Mouse (Mus musculus) megakaryocyte progenitor cell, adult 5-6 weeks (primary cell): ENCODE data around the gene Adtrp. TPM values are rescaled to one million over a fixed set of nuclear protein-coding genes. Genes with fewer than 3 reads are reported as not detected.

Experiments
- ATAC-seq: replicated peaks from 2 replicates; pipeline ENCODE4 v1.8.0; 2016; ENCODE audit warnings: mild to moderate bottlenecking, moderate TSS enrichment, inconsistent platforms; ENCODE audit not compliant: poor library complexity
- total RNA-seq, 2 experiments: library from RNA; stranded (forward) in 1 of 2; stranded (reverse) in 1 of 2; fragments of 157-497, 149-512 nt in 1 of 2; fragments of 200-1000 nt in 1 of 2; gene quantifications; 2 replicates each; pipeline versions ENCODE4 v1.2.3 to v1.2.4; 2015 to 2017

Adtrp gene
- total RNA-seq, 2 experiments from 2014 or later: 0.91 to 2.1 TPM

DNA sequence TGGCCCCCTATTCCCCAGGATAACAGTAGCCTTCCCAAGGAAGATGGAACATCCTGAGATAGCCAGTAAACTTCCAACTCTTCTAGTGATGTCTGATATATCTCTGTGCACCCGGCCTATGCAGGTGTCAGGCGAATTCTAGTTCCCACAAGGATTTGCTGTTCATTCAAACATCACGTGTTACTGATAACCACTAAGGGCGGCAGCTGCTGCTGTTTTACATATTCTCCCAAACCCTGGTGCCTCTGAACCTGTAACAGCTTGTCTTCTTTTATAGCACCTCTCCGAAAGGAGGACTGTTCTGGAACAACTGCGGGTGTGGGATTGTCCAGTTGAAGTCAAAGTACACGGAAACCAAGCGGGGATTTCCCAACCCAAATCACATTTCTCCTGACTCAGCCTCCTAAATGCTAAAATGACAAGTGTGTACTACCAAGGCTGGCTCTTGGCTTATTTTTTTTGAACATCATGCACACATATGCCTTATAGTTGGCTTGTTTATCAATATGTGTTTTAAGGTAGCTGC is 13.8 kb downstream of the Adtrp start:
- no peak for ATAC-seq

GRCm38 (mm10) chr13:41828296-41828754 is 19.2 kb downstream of the Adtrp start:
- ATAC-seq: peak; percentile 65

GRCm38 (mm10) chr13:41827581-41827980 is 19.9 kb downstream of the Adtrp start:
- ATAC-seq: no peak

DNA sequence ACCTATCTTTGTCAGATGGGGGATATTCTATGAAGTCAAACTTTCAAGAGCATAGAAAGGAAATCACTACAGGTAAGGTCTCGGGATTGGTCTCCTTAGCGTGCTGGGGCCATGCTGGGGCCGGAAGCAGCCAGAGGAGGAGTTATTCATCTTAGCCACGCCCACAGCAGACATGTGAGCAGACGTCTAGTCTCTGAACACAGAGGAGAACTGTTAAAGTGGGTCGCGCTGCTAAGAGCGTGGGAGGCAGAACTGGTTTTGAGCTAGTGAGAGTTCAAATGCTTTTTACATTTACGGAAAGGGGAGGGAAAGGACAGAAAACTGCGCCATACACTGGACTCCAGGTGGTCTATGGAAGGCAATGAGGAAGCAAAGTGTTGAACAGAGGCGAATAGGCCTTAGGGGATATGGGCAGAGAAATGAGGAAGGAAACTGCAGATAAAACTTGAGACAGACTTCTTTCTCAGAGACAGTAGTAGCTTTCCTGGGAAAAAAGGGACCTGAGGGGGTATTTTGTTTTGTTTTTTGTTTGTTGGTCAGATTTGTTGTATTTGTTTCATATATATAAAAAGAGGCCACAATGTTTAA is 22.0 kb downstream of the Adtrp start:
- ATAC-seq: peak; percentile 80

GRCm38 (mm10) chr13:41823077-41823476 is 24.4 kb downstream of the Adtrp start:
- ATAC-seq: no peak

- ATAC-seq: no peak
Measured at GRCm38 (mm10) chr13:41822617-41823016, 24.9 kb downstream of the Adtrp start.

- ATAC-seq: no peak
Measured at GRCm38 (mm10) chr13:41822091-41822490, 25.4 kb downstream of the Adtrp start.

DNA sequence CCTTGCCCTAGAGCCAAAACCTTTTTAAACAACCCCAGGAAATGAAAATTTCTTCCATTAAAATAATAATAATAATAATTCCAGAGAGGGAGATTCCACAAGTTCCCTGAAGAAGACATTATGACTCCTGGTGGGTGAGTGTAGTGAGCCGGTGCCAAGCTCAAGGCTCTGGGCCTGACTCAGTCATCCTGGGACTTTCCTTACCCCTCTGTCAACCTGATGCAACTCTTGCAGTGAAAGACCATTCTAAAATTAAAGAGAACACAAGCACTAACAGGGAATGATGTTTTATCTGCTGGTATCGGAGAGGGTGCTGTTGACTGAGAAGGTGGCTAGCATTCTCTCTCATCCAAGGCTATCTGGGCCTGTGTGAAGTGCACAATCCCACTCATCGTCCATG is 26.5 kb downstream of the Adtrp start:
- ATAC-seq: no peak

DNA sequence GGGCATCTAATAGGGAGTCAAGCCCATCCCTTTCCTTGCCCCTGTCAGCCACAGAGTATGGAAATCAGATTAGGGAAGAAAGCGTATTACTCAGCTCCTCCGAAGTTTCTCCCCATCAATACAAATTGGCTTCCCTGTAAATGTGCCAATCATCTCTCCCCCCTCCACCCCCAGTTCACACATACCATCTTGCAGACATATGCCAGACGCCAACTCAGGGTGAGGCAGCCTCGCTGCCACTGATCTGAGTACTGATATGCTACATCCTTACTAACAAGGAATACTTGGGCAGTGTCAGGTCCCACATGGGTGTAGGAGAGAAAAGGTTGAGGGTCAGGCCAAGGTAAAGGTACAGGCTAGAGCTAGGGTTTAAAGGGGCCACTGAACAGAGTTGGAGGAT is 27.6 kb downstream of the Adtrp start:
- 0 out of 2 replicates have a peak, but pooled peaks have one; percentile 11 for ATAC-seq

GRCm38 (mm10) chr13:41819484-41819883 is 28.0 kb downstream of the Adtrp start:
- ATAC-seq: peak; percentile 87

- no peak for ATAC-seq
Measured at GRCm38 (mm10) chr13:41817583-41817982, 29.9 kb downstream of the Adtrp start.

DNA sequence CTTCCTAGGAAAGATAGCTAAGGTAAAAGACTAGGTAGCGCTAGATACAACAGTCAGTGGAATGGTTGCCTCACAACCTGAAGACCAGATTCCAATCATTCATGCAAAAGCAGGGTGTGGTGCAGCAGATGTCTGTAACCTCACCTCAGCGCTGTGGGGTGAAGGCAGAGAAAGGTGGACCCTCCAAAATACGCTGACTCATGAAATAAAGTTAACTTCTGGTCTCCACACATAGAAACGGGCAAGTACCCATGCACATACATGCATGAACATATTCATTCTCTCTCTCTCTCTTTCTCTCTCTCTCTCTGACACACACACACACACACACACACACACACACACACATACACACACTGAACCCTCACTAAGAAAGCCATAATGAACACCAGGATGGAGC is 30.8 kb downstream of the Adtrp start:
- no peak for ATAC-seq

DNA sequence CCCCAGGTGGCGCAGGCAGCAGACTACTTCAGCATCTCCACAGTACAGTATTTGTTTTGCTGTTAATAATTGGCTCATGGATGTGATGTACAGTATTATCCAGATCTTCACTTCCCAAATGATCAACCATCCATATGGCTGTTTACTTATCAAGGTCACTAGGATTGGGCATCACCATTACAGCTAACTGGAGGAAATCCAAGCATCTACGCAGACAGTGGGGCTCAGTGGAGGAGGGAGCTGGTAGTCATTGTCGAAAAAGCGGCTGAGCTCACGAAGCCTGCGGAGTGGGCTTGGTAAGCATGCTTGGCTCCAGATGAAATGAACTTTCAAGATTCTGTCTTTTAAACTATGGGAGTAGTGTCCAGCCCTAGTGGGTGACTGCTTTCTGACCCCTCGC is 36.7 kb downstream of the Adtrp start:
- ATAC-seq: no peak

DNA sequence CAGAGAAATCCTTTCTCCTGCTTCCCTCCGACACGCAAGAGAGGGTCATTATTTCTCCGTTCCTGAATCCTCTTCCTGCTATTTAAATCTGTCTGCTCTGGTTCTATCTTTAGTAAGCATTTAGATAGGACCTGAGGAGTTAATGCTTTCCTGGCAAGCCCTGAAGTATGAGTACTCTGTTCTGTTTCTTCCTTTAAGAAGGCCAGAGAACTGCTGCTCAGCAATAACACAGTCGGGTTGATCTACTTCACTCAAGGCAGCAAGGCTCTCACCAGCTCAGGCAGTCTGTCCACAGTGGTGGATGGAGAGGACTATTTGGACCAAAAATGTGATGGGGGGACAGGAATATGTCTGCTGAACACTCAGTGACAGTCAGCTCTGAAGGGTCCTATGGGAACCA is 39.7 kb downstream of the Adtrp start:
- no peak for ATAC-seq

- ATAC-seq: no peak
Measured at GRCm38 (mm10) chr13:41807300-41807699, 40.2 kb downstream of the Adtrp start.

- ATAC-seq: no peak
Measured at GRCm38 (mm10) chr13:41805138-41805820, 42.2 kb downstream of the Adtrp start.

DNA sequence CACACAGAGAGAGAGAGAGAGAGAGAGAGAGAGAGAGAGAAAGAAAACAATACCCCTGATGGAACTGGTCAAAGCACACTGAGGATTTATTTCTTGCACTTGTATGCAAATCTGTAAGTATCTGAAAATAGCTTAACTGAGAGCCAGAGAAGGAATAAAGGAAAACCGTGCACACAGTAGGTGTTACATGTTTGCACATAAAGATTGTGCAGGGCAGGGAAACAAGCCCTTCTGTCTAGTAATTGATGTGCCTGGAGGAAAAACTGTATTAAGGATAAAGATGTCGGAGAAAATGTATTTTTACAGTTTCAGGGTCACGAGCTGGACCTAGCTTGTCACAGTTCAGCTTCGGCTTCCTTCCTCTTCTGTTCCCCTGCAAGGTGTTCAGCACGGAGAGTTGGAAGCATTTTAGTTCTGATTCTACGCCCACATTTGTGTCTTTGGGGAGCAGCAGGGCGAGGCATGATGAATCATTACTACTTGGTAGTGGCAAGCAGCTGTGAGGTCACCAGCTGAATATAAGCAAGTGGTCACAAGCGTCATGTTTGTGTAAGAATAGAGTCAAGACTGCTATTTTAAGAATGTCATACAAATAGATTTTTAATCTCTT is 43.7 kb downstream of the Adtrp start:
- peak; percentile 50; the same call in 1 of the 2 replicates for ATAC-seq

DNA sequence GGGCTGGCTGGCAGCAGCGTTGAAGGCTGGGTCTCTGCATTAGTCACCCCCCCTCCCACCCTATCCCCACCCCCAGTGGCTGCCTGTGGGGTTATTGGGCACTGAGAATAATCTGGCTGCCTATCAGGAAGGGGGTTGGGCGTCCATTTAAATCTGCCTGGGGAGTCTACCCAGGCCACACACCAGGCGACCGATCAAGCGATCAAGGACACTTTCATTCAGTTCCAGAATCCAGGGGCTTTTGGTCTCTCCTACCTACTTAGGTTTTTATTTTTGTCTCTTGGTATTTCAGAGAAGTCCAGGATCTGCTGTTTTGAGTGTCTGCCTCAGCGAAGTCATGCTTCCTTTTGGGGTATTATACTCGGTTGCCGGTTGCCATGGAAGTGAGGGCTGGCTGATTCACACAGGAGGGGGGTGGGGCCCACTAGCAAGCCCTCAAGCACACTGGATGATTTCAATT is 46.3 kb downstream of the Adtrp start:
- no peak for ATAC-seq

DNA sequence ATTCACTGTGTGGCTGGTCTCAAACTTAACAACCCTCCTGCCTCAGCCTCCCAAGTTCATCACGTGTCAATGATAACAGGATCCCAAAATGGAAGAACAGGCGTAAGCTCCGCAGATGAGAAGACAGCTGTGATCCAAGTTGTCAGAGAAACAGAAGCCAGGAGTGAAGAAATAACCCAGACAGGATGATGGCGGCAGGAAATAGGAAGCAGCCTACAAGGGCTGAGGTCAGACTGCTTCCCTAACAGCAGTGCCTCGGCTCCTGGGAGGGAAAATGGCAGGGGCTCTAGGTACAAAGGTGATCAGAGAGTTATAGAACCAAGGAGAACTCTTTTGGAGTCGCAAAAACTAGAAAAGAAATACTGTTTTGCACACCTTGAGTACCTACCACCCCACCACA is 54.6 kb downstream of the Adtrp start:
- ATAC-seq: peak; percentile 81

- peak; percentile 30; the same call in 1 of the 2 replicates for ATAC-seq
Measured at GRCm38 (mm10) chr13:41787863-41788536, 59.5 kb downstream of the Adtrp start.

DNA sequence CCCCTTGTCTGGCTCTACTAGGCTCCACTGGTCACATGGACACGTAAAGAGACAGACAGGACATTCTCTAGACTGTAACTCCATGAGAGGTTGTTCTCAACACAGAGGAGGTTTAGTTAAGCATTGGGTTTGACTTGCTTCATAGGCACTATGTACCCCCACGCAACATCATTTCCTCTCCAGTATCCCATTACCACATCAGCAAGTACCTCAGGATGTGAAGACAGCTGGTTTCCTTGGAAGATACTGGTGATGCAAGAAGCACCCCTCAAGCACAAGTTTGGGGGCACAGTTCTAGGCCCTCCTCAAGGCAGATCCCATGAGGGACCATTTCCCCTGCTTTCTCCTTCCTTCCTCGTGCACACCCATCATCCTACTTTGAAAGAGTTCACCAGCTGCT is 60.8 kb downstream of the Adtrp start:
- ATAC-seq: peak; percentile 53
